In genomic region chr2:163713340-163713739, GRCm38 (mm10) we compare ENCODE assay signal across 14 mouse cellular contexts. TPM values are rescaled to one million over a fixed set of nuclear protein-coding genes. Genes with fewer than 3 reads are reported as not detected.
DNase-seq lines count a peak whose midpoint lies in the region; ATAC-seq and TF ChIP-seq lines count a peak whose summit lies in the region.
"Had no signal": no experiment of that assay in that cellular context is flagged by ENCODE, and none has a peak within 500 bp of the region (broad histone marks: within the 10 kb centered on the region; RNA-seq: fewer than 3 reads in every experiment).

No protein-coding gene starts in this region.

- TF ChIP-seq CTCF in thymus, adult 2 months (IDR thresholded peaks at IDR 0.05; ENCODE audit: borderline replicate concordance, control insufficient read depth, extremely low read depth, insufficient read depth, low read length, poor library complexity), result no peak

- H3K36me3 ChIP-seq in thymus, adult 2 months (ENCODE audit: control insufficient read depth, insufficient read depth, low read length), result no peaks in the 10 kb centered on the region
- H3K36me3 ChIP-seq: embryonic facial prominence, embryonic 15.5 days; neural tube, embryonic 13.5 days had no signal

- no peaks in the 10 kb centered on the region for H3K27me3 ChIP-seq in thymus, adult 2 months (ENCODE audit: control insufficient read depth, insufficient read depth, low read length)
- H3K27me3 ChIP-seq: embryonic facial prominence, embryonic 15.5 days; neural tube, embryonic 13.5 days had no signal

- WGBS in thymus, adult 2 months, result 84% methylated on average over 3 of the region's 3 CpGs

- ATAC-seq in activated CD4-positive, CD25-positive, alpha-beta regulatory T cell, adult 4 months, result no peak
- ATAC-seq: forebrain, postnatal 0 days; hindbrain, postnatal 0 days had no signal

- no peak overlapping the region for H3K4me3 ChIP-seq in thymus, adult 2 months (ENCODE audit: control insufficient read depth, insufficient read depth, low read length)
- H3K4me3 ChIP-seq: embryonic facial prominence, embryonic 15.5 days; neural tube, embryonic 13.5 days had no signal

- no peak for TF ChIP-seq POLR2A in thymus, adult 2 months (IDR thresholded peaks at IDR 0.05; ENCODE audit: control insufficient read depth, extremely low read depth, insufficient read depth, low read length, poor library complexity)

- peak; percentile 34 to 68 for DNase-seq in adrenal gland, adult (ENCODE audit: inconsistent age in 2 of 2, low spot score in 1 of 2)
- DNase-seq in adrenal gland, postnatal 36 days, result no peak
- DNase-seq in kidney, postnatal 10 days, result peak; percentile 40
- no peak for DNase-seq in kidney, postnatal 14 days
- DNase-seq in thymus, adult 2 months, result peak; percentile 33
- no peak for DNase-seq in thymus, postnatal 0 days (ENCODE audit: low spot score)
- no peak for DNase-seq in cerebellum, postnatal 36 days
- DNase-seq: forebrain, postnatal 0 days; lung, embryonic 14.5 days; midbrain, embryonic 14.5 days had no signal

- no peak overlapping the region for H3K27ac ChIP-seq in thymus, adult 2 months (ENCODE audit: control insufficient read depth, insufficient read depth, low read length)
- H3K27ac ChIP-seq: embryonic facial prominence, embryonic 15.5 days; hindbrain, postnatal 0 days; neural tube, embryonic 13.5 days had no signal

- peaks cover 46% of the 10 kb centered on the region for H3K4me1 ChIP-seq in thymus, adult 2 months (replicated peaks; ENCODE audit: control insufficient read depth, insufficient read depth, low read length)

RNA-seq across cellular contexts. Expression of gene Ada, which starts 36.7 kb away (rescaled TPM):
- total RNA-seq in adrenal gland, postnatal 36 days (2021), result 1 to 10 TPM; 3.6 to 4.9 TPM
- polyA plus RNA-seq in thymus, adult 2 months (2012; rRNA removed), result 46.8 and 51.1 TPM in 2 replicates
- 73.2 and 83.0 TPM in 2 replicates for polyA plus RNA-seq in thymus, postnatal 0 days (2015; fragmentation: Nextera tagmentation; extraction: Ambion mirVana)
- 10 to 100 TPM in 1 of 2 experiments, 1 to 10 TPM in 1; 8.1 to 10.8 TPM for polyA plus RNA-seq in activated CD4-positive, CD25-positive, alpha-beta regulatory T cell, adult 4 months (2017; shearing (Covaris generic))

RNA-seq across cellular contexts. Expression of gene Pkig, which starts 55.2 kb away (rescaled TPM):
- total RNA-seq in adrenal gland, postnatal 36 days (2021), result 10 to 100 TPM; 45.0 to 46.0 TPM
- 56.7 and 64.7 TPM in 2 replicates for polyA plus RNA-seq in thymus, adult 2 months (2012; rRNA removed)
- 63.5 and 66.1 TPM in 2 replicates for polyA plus RNA-seq in thymus, postnatal 0 days (2015; fragmentation: Nextera tagmentation; extraction: Ambion mirVana)
- polyA plus RNA-seq in activated CD4-positive, CD25-positive, alpha-beta regulatory T cell, adult 4 months (2017; shearing (Covaris generic)), result 1 to 10 TPM; 4.2 to 6.4 TPM

Comparison
In these comparisons a context has a peak if more than half of its experiments do, and no peak if none do; other contexts are left out.
1. DNase-seq: peak in adrenal gland, adult (2 of 2), kidney, postnatal 10 days (single experiment) and thymus, adult 2 months (single experiment); none in adrenal gland, postnatal 36 days (0 of 2), kidney, postnatal 14 days (single experiment), thymus, postnatal 0 days (single experiment) and cerebellum, postnatal 36 days (0 of 2).